In the genomic region with DNA sequence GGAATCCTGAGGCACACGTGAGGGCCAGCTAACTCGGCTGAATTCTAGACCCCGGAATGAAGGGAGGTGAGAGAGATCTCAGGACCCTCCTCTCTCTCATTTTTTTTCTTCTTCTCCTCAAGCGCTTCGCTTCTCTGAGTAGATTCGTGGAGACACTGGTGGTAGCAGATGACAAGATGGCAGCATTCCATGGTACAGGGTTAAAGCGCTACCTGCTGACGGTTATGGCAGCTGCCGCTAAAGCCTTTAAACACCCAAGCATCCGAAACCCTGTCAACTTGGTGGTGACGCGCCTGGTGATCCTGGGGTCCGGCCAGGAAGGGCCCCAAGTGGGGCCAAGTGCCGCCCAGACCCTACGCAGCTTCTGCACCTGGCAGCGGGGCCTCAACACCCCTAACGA, we compare ENCODE assay signal across 10 mouse cellular contexts. TPM values are rescaled to one million over a fixed set of nuclear protein-coding genes. Genes with fewer than 3 reads are reported as not detected.
DNase-seq lines count a peak whose midpoint lies in the region; ATAC-seq and TF ChIP-seq lines count a peak whose summit lies in the region.
"Had no signal": no experiment of that assay in that cellular context is flagged by ENCODE, and none has a peak within 500 bp of the region (broad histone marks: within the 10 kb centered on the region; RNA-seq: fewer than 3 reads in every experiment).

No protein-coding gene starts in this region.

- peak overlapping the region; percentile 46 for H3K4me3 ChIP-seq in kidney, embryonic 15.5 days (replicated peaks)
- peak overlapping the region; percentile 42 for H3K4me3 ChIP-seq in embryonic facial prominence, embryonic 12.5 days
- no peak overlapping the region for H3K4me3 ChIP-seq in hindbrain, embryonic 15.5 days
- H3K4me3 ChIP-seq in midbrain, postnatal 0 days (ENCODE audit: low read depth, low read length), result 0 out of 2 replicates have a peak overlapping the region, but pooled peaks have one; percentile 5

- peaks cover 32% of the 10 kb centered on the region for H3K36me3 ChIP-seq in kidney, embryonic 15.5 days
- peaks cover 22% of the 10 kb centered on the region for H3K36me3 ChIP-seq in embryonic facial prominence, embryonic 12.5 days
- H3K36me3 ChIP-seq in hindbrain, embryonic 15.5 days, result no peaks in the 10 kb centered on the region
- no peaks in the 10 kb centered on the region for H3K36me3 ChIP-seq in midbrain, postnatal 0 days (ENCODE audit: insufficient read depth, low read length)

- H3K9me3 ChIP-seq in kidney, embryonic 15.5 days (replicated peaks), result no peaks in the 10 kb centered on the region
- no peaks in the 10 kb centered on the region for H3K9me3 ChIP-seq in embryonic facial prominence, embryonic 12.5 days
- H3K9me3 ChIP-seq in hindbrain, embryonic 15.5 days, result no peaks in the 10 kb centered on the region
- H3K9me3 ChIP-seq in midbrain, postnatal 0 days (ENCODE audit: low read length), result no peaks in the 10 kb centered on the region

- peaks cover 60% of the 10 kb centered on the region for H3K4me1 ChIP-seq in kidney, embryonic 15.5 days
- H3K4me1 ChIP-seq in embryonic facial prominence, embryonic 12.5 days, result peaks cover 57% of the 10 kb centered on the region
- peaks cover 35% of the 10 kb centered on the region for H3K4me1 ChIP-seq in hindbrain, embryonic 15.5 days (replicated peaks)
- peaks cover 9% of the 10 kb centered on the region; the same call in 1 of the 2 replicates for H3K4me1 ChIP-seq in midbrain, postnatal 0 days (ENCODE audit: insufficient read depth, low read length)

- H3K27ac ChIP-seq in kidney, embryonic 15.5 days, result peak overlapping the region; percentile 91
- peak overlapping the region; percentile 95 for H3K27ac ChIP-seq in embryonic facial prominence, embryonic 12.5 days
- no peak overlapping the region; the same call in 1 of the 2 replicates for H3K27ac ChIP-seq in hindbrain, embryonic 15.5 days (replicated peaks)
- H3K27ac ChIP-seq in midbrain, postnatal 0 days (ENCODE audit: low read depth, low read length), result peak overlapping the region; percentile 26; the same call in 1 of the 2 replicates

- no peak for DNase-seq in kidney, adult 8-10 months
- peak; percentile 42 for DNase-seq in midbrain, postnatal 0 days (ENCODE audit: low spot score)
- no peak for DNase-seq in right cerebral cortex, postnatal 14 days
- DNase-seq in spleen, postnatal 14 days (ENCODE audit: low spot score in 2 of 2), result no peak
- no peak for DNase-seq in left cerebral cortex, adult 8-10 months (ENCODE audit: low spot score in 2 of 2)

- WGBS in kidney, embryonic 15.5 days, result 45% methylated on average over 17 of the region's 17 CpGs
- 45% methylated on average over 17 of the region's 17 CpGs for WGBS in embryonic facial prominence, embryonic 12.5 days
- 51% methylated on average over 17 of the region's 17 CpGs for WGBS in hindbrain, embryonic 15.5 days
- WGBS in midbrain, postnatal 0 days, result 48% methylated on average over 17 of the region's 17 CpGs

- no peak for ATAC-seq in kidney, embryonic 15.5 days (replicated peaks; ENCODE audit: low FRiP score)
- ATAC-seq in embryonic facial prominence, embryonic 12.5 days (ENCODE audit: insufficient number of reproducible peaks, insufficient read depth, low FRiP score, low TSS enrichment), result no peak
- no peak for ATAC-seq in hindbrain, embryonic 15.5 days (ENCODE audit: low FRiP score, low read depth)
- no peak for ATAC-seq in midbrain, postnatal 0 days (ENCODE audit: low FRiP score)

- H3K27me3 ChIP-seq in kidney, embryonic 15.5 days, result no peaks in the 10 kb centered on the region
- H3K27me3 ChIP-seq in embryonic facial prominence, embryonic 12.5 days, result no peaks in the 10 kb centered on the region
- no peaks in the 10 kb centered on the region for H3K27me3 ChIP-seq in hindbrain, embryonic 15.5 days
- H3K27me3 ChIP-seq in midbrain, postnatal 0 days (ENCODE audit: insufficient read depth, low read length), result no peaks in the 10 kb centered on the region

- 0 out of 2 replicates have a peak, but pooled peaks have one; percentile 24 for TF ChIP-seq CTCF in midbrain, postnatal 0 days (IDR thresholded peaks at IDR 0.05)

- H3K4me2 ChIP-seq in kidney, embryonic 15.5 days, result peak overlapping the region; percentile 73
- H3K4me2 ChIP-seq in embryonic facial prominence, embryonic 12.5 days (replicated peaks), result peak overlapping the region; percentile 80
- H3K4me2 ChIP-seq in hindbrain, embryonic 15.5 days, result peak overlapping the region; percentile 50
- peak overlapping the region; percentile 57 for H3K4me2 ChIP-seq in midbrain, postnatal 0 days (ENCODE audit: low read depth, low read length, poor library complexity, severe bottlenecking)

- H3K9ac ChIP-seq in kidney, embryonic 15.5 days, result peak overlapping the region; percentile 48
- H3K9ac ChIP-seq in embryonic facial prominence, embryonic 12.5 days, result peak overlapping the region; percentile 55; the same call in 1 of the 2 replicates
- H3K9ac ChIP-seq in hindbrain, embryonic 15.5 days, result no peak overlapping the region
- H3K9ac ChIP-seq in midbrain, postnatal 0 days (replicated peaks; ENCODE audit: low read length, poor library complexity, severe bottlenecking), result 0 out of 2 replicates have a peak overlapping the region, but pooled peaks have one; percentile 33

RNA-seq across cellular contexts. Expression of a gene that starts 1.2 kb away (rescaled TPM):
- 276 and 283 TPM in 2 replicates for polyA plus RNA-seq in kidney, embryonic 15.5 days (2015; fragmentation: Nextera tagmentation; extraction: Ambion mirVana)
- 236 and 243 TPM in 2 replicates for polyA plus RNA-seq in embryonic facial prominence, embryonic 12.5 days (2016; fragmentation: Nextera tagmentation; extraction: Ambion mirVana)
- polyA plus RNA-seq in hindbrain, embryonic 15.5 days (2015; fragmentation: Nextera tagmentation; extraction: Ambion mirVana), result 233 and 245 TPM in 2 replicates
- total RNA-seq in midbrain, postnatal 0 days (2014; rRNA removed), result 224 and 230 TPM in 2 replicates
- 221 and 244 TPM in 2 replicates for polyA plus RNA-seq in midbrain, postnatal 0 days (2015; fragmentation: Nextera tagmentation; extraction: Ambion mirVana)
- 100 to 1,000 TPM; 285 to 306 (median 298) TPM for total RNA-seq in left cerebral cortex, adult 8-10 months (2022)

RNA-seq across cellular contexts. Expression of a gene that starts 2.2 kb away (rescaled TPM):
- 10.7 and 11.6 TPM in 2 replicates for polyA plus RNA-seq in kidney, embryonic 15.5 days (2015; fragmentation: Nextera tagmentation; extraction: Ambion mirVana)
- 18.2 and 18.6 TPM in 2 replicates for polyA plus RNA-seq in embryonic facial prominence, embryonic 12.5 days (2016; fragmentation: Nextera tagmentation; extraction: Ambion mirVana)
- polyA plus RNA-seq in hindbrain, embryonic 15.5 days (2015; fragmentation: Nextera tagmentation; extraction: Ambion mirVana), result 5.6 and 6.2 TPM in 2 replicates
- 5.2 and 8.2 TPM in 2 replicates for total RNA-seq in midbrain, postnatal 0 days (2014; rRNA removed)
- polyA plus RNA-seq in midbrain, postnatal 0 days (2015; fragmentation: Nextera tagmentation; extraction: Ambion mirVana), result 3.4 and 4.2 TPM in 2 replicates
- 10 to 100 TPM; 13.0 to 14.1 (median 13.3) TPM for total RNA-seq in left cerebral cortex, adult 8-10 months (2022)
- total RNA-seq: MEL had no signal

RNA-seq across cellular contexts. Expression of a gene that starts 17.7 kb away (rescaled TPM):
- polyA plus RNA-seq in kidney, embryonic 15.5 days (2015; fragmentation: Nextera tagmentation; extraction: Ambion mirVana), result 80.4 and 94.3 TPM in 2 replicates
- polyA plus RNA-seq in embryonic facial prominence, embryonic 12.5 days (2016; fragmentation: Nextera tagmentation; extraction: Ambion mirVana), result 86.0 and 89.3 TPM in 2 replicates
- 105 and 107 TPM in 2 replicates for polyA plus RNA-seq in hindbrain, embryonic 15.5 days (2015; fragmentation: Nextera tagmentation; extraction: Ambion mirVana)
- 77.0 and 94.9 TPM in 2 replicates for total RNA-seq in midbrain, postnatal 0 days (2014; rRNA removed)
- 109 and 110 TPM in 2 replicates for polyA plus RNA-seq in midbrain, postnatal 0 days (2015; fragmentation: Nextera tagmentation; extraction: Ambion mirVana)
- 10 to 100 TPM; 60.7 to 69.2 (median 63.4) TPM for total RNA-seq in left cerebral cortex, adult 8-10 months (2022)

RNA-seq across cellular contexts. Expression of a gene that starts 18.2 kb away (rescaled TPM):
- polyA plus RNA-seq in kidney, embryonic 15.5 days (2015; fragmentation: Nextera tagmentation; extraction: Ambion mirVana), result 35.0 and 36.9 TPM in 2 replicates
- polyA plus RNA-seq in embryonic facial prominence, embryonic 12.5 days (2016; fragmentation: Nextera tagmentation; extraction: Ambion mirVana), result 23.3 and 23.6 TPM in 2 replicates
- polyA plus RNA-seq in hindbrain, embryonic 15.5 days (2015; fragmentation: Nextera tagmentation; extraction: Ambion mirVana), result 24.9 and 30.7 TPM in 2 replicates
- 21.3 and 25.9 TPM in 2 replicates for total RNA-seq in midbrain, postnatal 0 days (2014; rRNA removed)
- 30.5 and 31.1 TPM in 2 replicates for polyA plus RNA-seq in midbrain, postnatal 0 days (2015; fragmentation: Nextera tagmentation; extraction: Ambion mirVana)
- 10 to 100 TPM in 3 of 4 experiments, 1 to 10 TPM in 1; 9.1 to 63.9 (median 28.2) TPM for total RNA-seq in left cerebral cortex, adult 8-10 months (2022)

RNA-seq across cellular contexts. Expression of a gene that starts 27.6 kb away (rescaled TPM):
- polyA plus RNA-seq in kidney, embryonic 15.5 days (2015; fragmentation: Nextera tagmentation; extraction: Ambion mirVana), result 45.5 and 97.5 TPM in 2 replicates
- 3.5 and 3.7 TPM in 2 replicates for polyA plus RNA-seq in embryonic facial prominence, embryonic 12.5 days (2016; fragmentation: Nextera tagmentation; extraction: Ambion mirVana)
- polyA plus RNA-seq in hindbrain, embryonic 15.5 days (2015; fragmentation: Nextera tagmentation; extraction: Ambion mirVana), result 6.0 and 6.3 TPM in 2 replicates
- 3.7 TPM in 1 of 2 replicates, not detected in the other for total RNA-seq in midbrain, postnatal 0 days (2014; rRNA removed)
- polyA plus RNA-seq in midbrain, postnatal 0 days (2015; fragmentation: Nextera tagmentation; extraction: Ambion mirVana), result 5.2 and 7.2 TPM in 2 replicates
- 1 to 10 TPM; 1.7 to 2.8 (median 2.6) TPM for total RNA-seq in left cerebral cortex, adult 8-10 months (2022)
- total RNA-seq: gastrocnemius, postnatal 14 days; MEL had no signal
